In genomic region chr13:69545019-69545418, GRCm38 (mm10) we compare ENCODE assay signal across 9 mouse cellular contexts. TPM values are rescaled to one million over a fixed set of nuclear protein-coding genes. Genes with fewer than 3 reads are reported as not detected.
DNase-seq lines count a peak whose midpoint lies in the region; ATAC-seq and TF ChIP-seq lines count a peak whose summit lies in the region.
"Had no signal": no experiment of that assay in that cellular context is flagged by ENCODE, and none has a peak within 500 bp of the region (broad histone marks: within the 10 kb centered on the region; RNA-seq: fewer than 3 reads in every experiment).

No protein-coding gene starts in this region.

- WGBS in cerebellum, adult 2 months: 50% methylated on average over 3 of the region's 3 CpGs

- ATAC-seq in common myeloid progenitor, adult 5-6 weeks (replicated peaks; ENCODE audit: low read depth, poor library complexity, severe bottlenecking): peak; percentile 88
- ATAC-seq: Patski had no signal

- H3K4me1 ChIP-seq in cerebellum, adult 2 months (ENCODE audit: control insufficient read depth, insufficient read depth, low read length): peaks cover 7% of the 10 kb centered on the region; the same call in 1 of the 2 replicates

- H3K4me3 ChIP-seq in cerebellum, adult 2 months (replicated peaks; ENCODE audit: insufficient read depth, low read depth, low read length): no peak overlapping the region

- peak in 1 of 2 experiments; percentile 21 for DNase-seq in cerebellum, adult 2 months
- DNase-seq in cerebellum, postnatal 25 days: no peak
- peak; percentile 61 for DNase-seq in A20 (ENCODE audit: low read depth, low spot score)
- peak; percentile 77 to 81 for DNase-seq in kidney, postnatal 4 days
- DNase-seq in naive thymus-derived CD4-positive, alpha-beta T cell, adult 2 months (ENCODE audit: low read depth): peak; percentile 78
- no peak for DNase-seq in right cerebral cortex, postnatal 10 days (ENCODE audit: low spot score in 2 of 2)
- no peak for DNase-seq in right cerebral cortex, postnatal 4 days

- H3K27ac ChIP-seq in cerebellum, adult 2 months (ENCODE audit: insufficient read depth, low read length): no peak overlapping the region

- peak; percentile 42; the same call in 1 of the 2 replicates for TF ChIP-seq CTCF in cerebellum, adult 2 months (IDR thresholded peaks at IDR 0.05; ENCODE audit: borderline replicate concordance, insufficient read depth, low read depth, low read length)

- no peak for TF ChIP-seq POLR2A in cerebellum, adult 2 months (IDR thresholded peaks at IDR 0.05; ENCODE audit: borderline replicate concordance, insufficient read depth, low read length)

- H3K27me3 ChIP-seq in cerebellum, adult 2 months (ENCODE audit: control insufficient read depth, insufficient read depth, low read length): no peaks in the 10 kb centered on the region
- H3K27me3 ChIP-seq: Patski had no signal

RNA-seq across cellular contexts. Expression of gene Tent4a, which starts 10.6 kb away (rescaled TPM):
- polyA plus RNA-seq in cerebellum, adult 2 months (2012; rRNA removed): 26.2 and 27.4 TPM in 2 replicates
- 10.1 and 15.0 TPM in 2 replicates for total RNA-seq in common myeloid progenitor, adult 5-6 weeks (2017)

RNA-seq across cellular contexts. Expression of gene Nsun2, which starts 11.5 kb away (rescaled TPM):
- polyA plus RNA-seq in cerebellum, adult 2 months (2012; rRNA removed): 67.1 and 68.8 TPM in 2 replicates
- 209 and 238 TPM in 2 replicates for total RNA-seq in common myeloid progenitor, adult 5-6 weeks (2017)

Comparison
In these comparisons a context has a peak if more than half of its experiments do, and no peak if none do; other contexts are left out.
1. DNase-seq: peak in A20 (single experiment), kidney, postnatal 4 days (2 of 2) and naive thymus-derived CD4-positive, alpha-beta T cell, adult 2 months (single experiment); none in cerebellum, postnatal 25 days (0 of 2), right cerebral cortex, postnatal 10 days (0 of 2) and right cerebral cortex, postnatal 4 days (single experiment).